Mouse (Mus musculus): Measurements from ENCODE around the gene Slc28a3.

DNA sequence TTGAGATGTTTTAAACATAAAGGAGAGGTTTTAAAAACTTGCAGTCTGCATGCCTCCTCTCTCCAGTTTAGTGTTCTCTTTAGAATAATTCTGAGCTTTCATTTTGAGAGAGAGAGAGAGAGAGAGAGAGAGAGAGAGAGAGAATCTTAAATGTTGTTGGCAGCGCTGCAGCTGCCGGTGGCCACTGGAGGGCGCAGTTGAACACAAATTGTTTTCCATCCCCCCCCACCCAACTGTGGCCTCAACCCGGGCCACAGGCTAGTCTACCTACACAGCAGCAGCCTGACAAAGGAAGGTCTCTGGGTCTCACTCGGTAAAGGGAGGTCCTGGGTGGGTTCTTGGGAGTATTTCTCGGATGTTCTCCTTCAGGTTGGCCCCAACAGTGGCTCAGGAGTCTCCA lies 29.7 kb upstream of the Slc28a3 start:
- TF ChIP-seq POLR2A (IDR thresholded peaks at IDR 0.05; ENCODE audit: control insufficient read depth, low read depth, low read length) (no peak), CTCF (IDR thresholded peaks at IDR 0.05; ENCODE audit: control insufficient read depth, insufficient read depth, insufficient replicate concordance, low read depth, low read length) (peak; percentile 85)

Measured in testis, adult 2 months (tissue).